Mouse (Mus musculus): ENCODE measurements around the gene C1rl. TPM values are rescaled to one million over a fixed set of nuclear protein-coding genes. Genes with fewer than 3 reads are reported as not detected.
A peak's percentile ranks its signal among the peaks of the same experiment; 100 is the strongest.
"Not testable (repeated sequence)": the region's sequence is repeated elsewhere in the genome, so short reads cannot be mapped to it uniquely, and the experiment has no call there.

C1rl gene
- polyA plus RNA-seq, 1 experiment from 2014 or later: 3.0 TPM

- no peak for ATAC-seq (replicated peaks; ENCODE audit: low FRiP score, low read depth)
- Histone ChIP-seq H3K9ac (ENCODE audit: low read depth, low read length) (no peak overlapping the region), H3K27me3 (ENCODE audit: insufficient read depth, low read length) (no peaks in the 10 kb centered on the region), H3K4me1 (replicated peaks; ENCODE audit: insufficient read depth, low read length) (no peaks in the 10 kb centered on the region), H3K4me2 (ENCODE audit: low read length) (no peak overlapping the region), H3K4me3 (replicated peaks; ENCODE audit: low read depth, low read length) (no peak overlapping the region), H3K9me3 (replicated peaks; ENCODE audit: low read length) (no peaks in the 10 kb centered on the region), H3K36me3 (ENCODE audit: insufficient read depth, low read length) (no peaks in the 10 kb centered on the region), H3K27ac (no peak overlapping the region)
- TF ChIP-seq CTCF (IDR thresholded peaks at IDR 0.05; ENCODE audit: low read depth): no peak
- 52% methylated on average over 4 of the region's 4 CpGs for WGBS
- no peak for DNase-seq (ENCODE audit: low spot score)
These were observed 12.1 kb downstream of the C1rl start for GRCm38 (mm10) chr6:124505028-124505427.

- H3K9me3 ChIP-seq (replicated peaks; ENCODE audit: low read length): no peaks in the 10 kb centered on the region
- no peaks in the 10 kb centered on the region for H3K4me1 ChIP-seq (replicated peaks; ENCODE audit: insufficient read depth, low read length)
- no peak overlapping the region for H3K27ac ChIP-seq
- H3K9ac ChIP-seq (ENCODE audit: low read depth, low read length): no peak overlapping the region
- no peak for ATAC-seq (replicated peaks; ENCODE audit: low FRiP score, low read depth)
- H3K36me3 ChIP-seq (ENCODE audit: insufficient read depth, low read length): no peaks in the 10 kb centered on the region
- H3K4me2 ChIP-seq (ENCODE audit: low read length): no peak overlapping the region
- H3K27me3 ChIP-seq (ENCODE audit: insufficient read depth, low read length): no peaks in the 10 kb centered on the region
- WGBS: 78% methylated on average over 6 of the region's 6 CpGs
- DNase-seq (ENCODE audit: low spot score): no peak
- no peak overlapping the region for H3K4me3 ChIP-seq (replicated peaks; ENCODE audit: low read depth, low read length)
- TF ChIP-seq CTCF (IDR thresholded peaks at IDR 0.05; ENCODE audit: low read depth): no peak
These were observed 14.1 kb downstream of the C1rl start for GRCm38 (mm10) chr6:124506991-124507390.

GRCm38 (mm10) chr6:124508292-124508691 is 15.4 kb downstream of the C1rl start:
- Histone ChIP-seq H3K4me2 (ENCODE audit: low read length) (no peak overlapping the region), H3K27me3 (ENCODE audit: insufficient read depth, low read length) (no peaks in the 10 kb centered on the region), H3K4me3 (replicated peaks; ENCODE audit: low read depth, low read length) (no peak overlapping the region), H3K27ac (no peak overlapping the region), H3K4me1 (replicated peaks; ENCODE audit: insufficient read depth, low read length) (no peaks in the 10 kb centered on the region), H3K36me3 (ENCODE audit: insufficient read depth, low read length) (no peaks in the 10 kb centered on the region), H3K9ac (ENCODE audit: low read depth, low read length) (no peak overlapping the region), H3K9me3 (replicated peaks; ENCODE audit: low read length) (no peaks in the 10 kb centered on the region)
- no peak for TF ChIP-seq CTCF (IDR thresholded peaks at IDR 0.05; ENCODE audit: low read depth)
- no peak for ATAC-seq (replicated peaks; ENCODE audit: low FRiP score, low read depth)
- DNase-seq (ENCODE audit: low spot score): no peak
- WGBS: 85% methylated on average over 10 of the region's 10 CpGs

GRCm38 (mm10) chr6:124509192-124509591 is 16.3 kb downstream of the C1rl start:
- not testable (repeated sequence) for H3K4me2 ChIP-seq (ENCODE audit: low read length); ATAC-seq (replicated peaks; ENCODE audit: low FRiP score, low read depth)
- WGBS: 86% methylated on average over 3 of the region's 5 CpGs

GRCm38 (mm10) chr6:124511936-124512335 is 19.0 kb downstream of the C1rl start:
- H3K27me3 ChIP-seq (ENCODE audit: insufficient read depth, low read length): no peaks in the 10 kb centered on the region
- TF ChIP-seq CTCF (IDR thresholded peaks at IDR 0.05; ENCODE audit: low read depth): no peak
- DNase-seq (ENCODE audit: low spot score): no peak
- H3K9ac ChIP-seq (ENCODE audit: low read depth, low read length): no peak overlapping the region
- H3K4me1 ChIP-seq (replicated peaks; ENCODE audit: insufficient read depth, low read length): no peaks in the 10 kb centered on the region
- no peak for ATAC-seq (replicated peaks; ENCODE audit: low FRiP score, low read depth)
- H3K36me3 ChIP-seq (ENCODE audit: insufficient read depth, low read length): no peaks in the 10 kb centered on the region
- H3K9me3 ChIP-seq (replicated peaks; ENCODE audit: low read length): no peaks in the 10 kb centered on the region
- no peak overlapping the region for H3K27ac ChIP-seq
- H3K4me3 ChIP-seq (replicated peaks; ENCODE audit: low read depth, low read length): no peak overlapping the region
- WGBS: 58% methylated on average over 6 of the region's 6 CpGs
- no peak overlapping the region for H3K4me2 ChIP-seq (ENCODE audit: low read length)

More at GRCm38 (mm10) chr6:124509192-124509591, 16.3 kb downstream of the C1rl start:
- H3K27ac ChIP-seq; H3K9ac ChIP-seq (ENCODE audit: low read depth, low read length); H3K4me1 ChIP-seq (replicated peaks; ENCODE audit: insufficient read depth, low read length); H3K9me3 ChIP-seq (replicated peaks; ENCODE audit: low read length); H3K4me3 ChIP-seq (replicated peaks; ENCODE audit: low read depth, low read length); H3K36me3 ChIP-seq (ENCODE audit: insufficient read depth, low read length); DNase-seq (ENCODE audit: low spot score); H3K27me3 ChIP-seq (ENCODE audit: insufficient read depth, low read length): not testable (repeated sequence)

- no peak within 1 kb of the TSS for H3K27ac ChIP-seq
- H3K4me1 ChIP-seq (replicated peaks; ENCODE audit: insufficient read depth, low read length): no peaks in the 10 kb centered on the region
- H3K9me3 ChIP-seq (replicated peaks; ENCODE audit: low read length): no peaks in the 10 kb centered on the region
- ATAC-seq (replicated peaks; ENCODE audit: low FRiP score, low read depth) (no peak), DNase-seq (ENCODE audit: low spot score) (peak; percentile 82)
- no peaks in the 10 kb centered on the region for H3K27me3 ChIP-seq (ENCODE audit: insufficient read depth, low read length)
- 5% methylated on average over 6 of the region's 6 CpGs for WGBS
- peak; percentile 89 for TF ChIP-seq CTCF (IDR thresholded peaks at IDR 0.05; ENCODE audit: low read depth)
- peak within 1 kb of the TSS; percentile 30 for H3K4me3 ChIP-seq (replicated peaks; ENCODE audit: low read depth, low read length)
- peak within 1 kb of the TSS; percentile 57 for H3K4me2 ChIP-seq (ENCODE audit: low read length)
- H3K9ac ChIP-seq (ENCODE audit: low read depth, low read length): no peak within 1 kb of the TSS
- H3K36me3 ChIP-seq (ENCODE audit: insufficient read depth, low read length): no peaks in the 10 kb centered on the region
These were observed 19.5 kb downstream of the C1rl start, which contains the start of gene C1ra for GRCm38 (mm10) chr6:124512355-124512836. Gene C1ra (plus strand): TSS chr6:124512405.

GRCm38 (mm10) chr6:124517733-124518132 is 24.8 kb downstream of the C1rl start:
- not testable (repeated sequence) for H3K4me2 ChIP-seq (ENCODE audit: low read length); H3K9me3 ChIP-seq (replicated peaks; ENCODE audit: low read length); H3K27ac ChIP-seq; H3K4me3 ChIP-seq (replicated peaks; ENCODE audit: low read depth, low read length); H3K4me1 ChIP-seq (replicated peaks; ENCODE audit: insufficient read depth, low read length); ATAC-seq (replicated peaks; ENCODE audit: low FRiP score, low read depth); H3K9ac ChIP-seq (ENCODE audit: low read depth, low read length); H3K36me3 ChIP-seq (ENCODE audit: insufficient read depth, low read length); DNase-seq (ENCODE audit: low spot score); H3K27me3 ChIP-seq (ENCODE audit: insufficient read depth, low read length)
- WGBS: 97% methylated on average over 4 of the region's 4 CpGs

GRCm38 (mm10) chr6:124522082-124522481 is 29.2 kb downstream of the C1rl start:
- H3K4me2 ChIP-seq (ENCODE audit: low read length); H3K27me3 ChIP-seq (ENCODE audit: insufficient read depth, low read length); ATAC-seq (replicated peaks; ENCODE audit: low FRiP score, low read depth); H3K36me3 ChIP-seq (ENCODE audit: insufficient read depth, low read length); H3K9ac ChIP-seq (ENCODE audit: low read depth, low read length); H3K27ac ChIP-seq; H3K4me3 ChIP-seq (replicated peaks; ENCODE audit: low read depth, low read length); H3K4me1 ChIP-seq (replicated peaks; ENCODE audit: insufficient read depth, low read length); H3K9me3 ChIP-seq (replicated peaks; ENCODE audit: low read length); DNase-seq (ENCODE audit: low spot score): not testable (repeated sequence)
- 69% methylated on average over 7 of the region's 7 CpGs for WGBS

Measured in kidney, postnatal 0 days (tissue).